Mouse (Mus musculus) retina, postnatal 1 day (tissue): Measurements from ENCODE around the gene Cfap69.
"Not testable (repeated sequence)": the region's sequence is repeated elsewhere in the genome, so short reads cannot be mapped to it uniquely, and the experiment has no call there.

Source experiments
- DNase-seq: peaks from one replicate; pipeline ENCODE4 v3.0.0-alpha.2; 2012

Cfap69 gene

GRCm38 (mm10) chr5:5663655-5664370, at the start of gene Cfap69:
Gene Cfap69, minus strand, starts transcription at chr5:5664239.
- DNase-seq, result peak; percentile 97

GRCm38 (mm10) chr5:5711032-5711431, 47.0 kb upstream of the Cfap69 start:
- DNase-seq, result no peak

- no peak for DNase-seq
Measured at GRCm38 (mm10) chr5:5707341-5708278, 43.6 kb upstream of the Cfap69 start.

DNA sequence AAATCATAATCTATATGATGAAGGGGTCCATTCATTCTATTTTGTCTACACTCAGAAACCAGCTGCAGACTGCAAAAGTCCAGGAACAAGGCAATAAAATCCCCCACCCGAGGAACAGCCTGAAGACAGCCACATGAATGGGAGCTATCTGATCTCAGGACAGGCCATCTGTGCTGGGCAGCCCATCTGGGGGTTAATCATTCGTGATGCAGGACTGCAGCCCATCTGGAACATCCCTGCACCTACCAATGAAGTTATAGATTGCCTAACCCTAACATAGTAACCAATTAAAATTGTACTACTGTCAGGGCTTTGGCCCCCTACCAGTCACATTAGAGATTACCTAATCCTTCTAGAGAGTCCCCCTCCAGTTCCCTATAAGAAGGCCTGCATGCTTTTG, 41.0 kb upstream of the Cfap69 start:
- no peak for DNase-seq

DNA sequence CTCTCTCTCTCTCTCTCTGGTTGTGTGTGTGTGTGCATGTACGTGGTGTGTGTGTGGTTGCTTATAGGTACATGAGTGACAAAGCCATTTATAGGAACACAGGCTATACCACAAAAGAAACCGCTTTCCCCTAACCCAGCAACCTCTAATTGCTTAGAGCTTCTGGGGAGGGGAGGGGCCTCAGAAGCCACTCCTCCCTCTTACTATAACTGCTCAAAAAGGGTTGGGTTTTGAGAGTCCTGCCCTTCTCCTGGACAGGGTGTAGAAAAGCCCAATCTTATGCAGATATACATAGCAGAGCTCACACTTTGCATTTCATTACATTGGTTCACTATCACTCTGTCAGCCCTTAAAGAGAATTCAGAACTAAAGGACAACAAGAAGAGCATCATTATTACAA, 36.3 kb upstream of the Cfap69 start:
- no peak for DNase-seq

DNA sequence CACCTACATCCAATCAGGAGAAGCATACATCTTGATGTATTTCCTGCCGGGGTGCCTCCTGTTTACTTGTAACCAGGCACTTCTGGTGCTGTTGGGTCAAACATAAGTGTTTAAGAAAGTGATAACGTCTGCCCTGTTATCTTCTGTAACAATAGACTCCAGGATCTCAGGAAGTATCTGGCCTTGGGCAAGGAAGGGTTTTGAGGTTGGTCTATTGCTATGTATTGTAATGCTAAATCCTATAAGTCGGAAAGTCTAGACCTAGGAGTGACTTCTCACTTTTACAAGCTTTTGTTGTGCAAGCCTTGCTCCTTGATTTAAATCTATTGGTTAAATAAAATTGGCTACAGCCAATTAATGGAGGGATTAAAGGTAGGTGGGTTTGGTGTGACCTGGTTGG, 34.8 kb upstream of the Cfap69 start:
- DNase-seq, result no peak

DNA sequence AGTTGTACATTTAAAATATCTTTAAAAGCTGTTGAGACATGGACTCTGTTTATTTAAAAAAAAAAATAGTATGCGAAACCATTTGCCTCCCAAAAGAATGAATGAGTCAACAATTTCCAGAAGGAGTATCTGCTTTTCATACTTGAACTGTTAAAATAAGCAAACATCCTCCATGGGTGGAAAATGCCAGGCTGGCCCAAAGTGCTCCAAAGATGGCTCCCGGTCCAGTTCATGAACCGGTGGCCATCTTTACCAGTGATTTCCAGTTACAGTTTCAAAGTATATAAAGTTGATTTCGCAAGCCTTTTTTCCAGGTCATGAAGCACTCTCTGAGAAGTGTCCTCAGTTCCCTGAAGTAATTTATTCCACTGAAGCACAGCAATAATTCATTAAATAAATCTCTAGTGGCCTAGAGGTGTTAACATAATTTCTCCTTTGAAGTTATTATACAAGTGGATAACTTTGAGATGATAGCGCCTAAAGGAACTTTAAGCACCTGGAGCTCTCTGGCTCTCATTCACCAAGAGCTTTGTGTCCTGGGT, 31.4 kb upstream of the Cfap69 start:
- no peak for DNase-seq

- DNase-seq, result peak; percentile 81
Measured at GRCm38 (mm10) chr5:5693956-5694653, 30.1 kb upstream of the Cfap69 start, which contains the start of gene Steap2. Gene Steap2, minus strand, starts transcription at chr5:5694578.

- no peak for DNase-seq
Measured at GRCm38 (mm10) chr5:5693541-5693955, 29.5 kb upstream of the Cfap69 start.

GRCm38 (mm10) chr5:5692167-5692738, 28.2 kb upstream of the Cfap69 start:
- no peak for DNase-seq

DNA sequence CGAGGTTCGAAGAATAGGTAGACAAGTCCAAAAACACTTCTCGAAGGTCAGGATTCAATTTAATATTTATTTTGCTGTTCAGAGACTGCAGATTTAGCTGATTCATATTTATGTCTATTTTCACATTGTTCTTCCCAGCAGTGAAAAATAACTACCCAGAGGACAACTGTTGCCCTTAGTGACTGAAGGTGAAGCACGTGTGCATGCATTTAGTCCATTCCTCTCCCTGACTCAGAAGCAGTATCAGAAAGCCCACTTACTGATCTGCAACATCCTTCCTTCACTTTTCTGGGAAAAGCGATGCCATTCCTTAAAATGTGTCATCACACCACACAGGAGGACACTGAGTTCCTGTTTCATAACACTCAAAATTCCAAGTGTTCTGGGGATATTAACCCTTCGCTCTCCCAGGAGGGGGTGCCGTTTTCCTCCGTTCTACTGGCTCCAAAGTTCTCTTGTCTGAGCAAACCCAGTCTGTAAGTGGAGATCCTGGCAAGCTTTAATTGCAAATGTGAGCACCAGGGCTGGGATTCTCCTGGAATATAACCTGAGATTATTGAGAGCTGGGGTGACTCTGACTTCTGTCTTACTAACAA, 25.0 kb upstream of the Cfap69 start:
- DNase-seq, result no peak

DNA sequence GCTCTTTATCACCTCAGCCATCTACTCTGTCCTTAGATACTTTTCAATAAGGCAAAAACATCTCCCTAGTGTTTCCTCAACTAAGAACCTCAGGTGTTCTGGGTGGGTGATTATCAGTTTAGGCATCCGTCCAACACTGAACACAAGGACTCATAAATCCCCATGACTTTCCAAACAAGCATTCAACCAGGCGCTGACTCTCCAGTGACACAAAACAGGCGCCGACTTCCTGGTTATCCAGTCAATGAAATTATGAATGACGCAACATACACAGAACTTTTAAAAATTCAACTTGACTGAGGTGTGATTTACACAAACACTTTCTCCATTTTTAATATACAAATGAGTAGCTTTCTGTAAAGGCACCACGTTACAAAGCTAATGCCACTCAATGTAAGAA, 24.2 kb upstream of the Cfap69 start:
- DNase-seq, result no peak

DNA sequence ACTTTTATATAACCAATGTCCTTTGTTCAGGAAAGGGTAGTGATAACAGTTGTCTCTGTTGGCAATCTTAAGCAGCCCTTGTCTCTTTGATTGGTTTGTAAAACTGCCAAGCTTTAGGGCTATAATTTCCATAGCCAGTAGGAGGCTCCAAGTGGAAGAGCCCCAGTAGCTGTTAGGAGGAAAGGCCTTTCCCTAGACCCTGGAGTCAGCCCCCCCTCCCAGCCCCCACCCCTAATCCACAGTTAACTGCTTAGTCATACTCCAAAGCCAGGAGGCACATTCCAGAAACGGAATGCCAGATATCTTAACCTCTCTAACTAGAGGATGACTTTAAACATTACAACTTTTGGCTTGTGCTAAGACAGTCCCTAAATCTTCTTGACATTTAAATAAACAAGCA, 22.9 kb upstream of the Cfap69 start:
- no peak for DNase-seq

DNA sequence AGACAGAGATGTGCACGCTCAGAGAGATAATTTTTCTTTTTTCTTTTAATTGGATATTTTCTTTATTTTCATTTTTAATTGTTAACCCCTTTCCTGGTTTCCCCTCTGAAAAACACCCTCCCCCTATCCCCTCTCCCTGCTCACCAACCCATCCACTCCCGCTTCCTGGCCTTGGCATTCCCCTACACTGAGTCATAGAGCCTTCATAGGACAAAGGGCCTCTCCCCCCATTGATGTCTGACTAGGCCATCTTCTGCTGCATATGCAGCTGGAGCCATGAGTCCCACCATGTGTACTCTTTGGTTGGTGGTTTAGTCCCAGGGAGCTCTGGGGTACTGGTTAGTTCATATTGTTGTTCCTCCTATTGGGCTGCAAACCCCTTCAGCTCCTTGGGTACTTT, 20.9 kb upstream of the Cfap69 start:
- DNase-seq, result not testable (repeated sequence)

DNA sequence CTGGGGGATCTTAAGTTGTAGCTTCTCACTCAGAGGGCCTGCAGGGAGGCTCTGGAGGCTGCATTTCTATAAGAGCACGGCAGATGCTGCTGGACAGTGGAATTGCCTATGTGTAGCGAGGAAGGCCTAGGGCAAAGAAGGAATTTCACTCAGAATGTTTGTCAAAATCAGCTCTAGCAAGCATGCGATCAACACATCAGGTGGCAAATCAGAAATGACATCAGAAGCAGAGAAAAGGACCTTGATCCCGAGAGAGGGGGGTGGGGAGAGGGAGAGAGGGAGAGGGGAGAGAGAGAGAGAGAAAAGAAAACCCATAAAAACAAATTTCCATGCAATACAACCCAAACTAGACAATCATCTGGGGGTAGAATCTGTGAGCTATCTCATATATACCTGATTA, 19.3 kb upstream of the Cfap69 start:
- peak; percentile 68 for DNase-seq

GRCm38 (mm10) chr5:5679459-5679858, 15.4 kb upstream of the Cfap69 start:
- DNase-seq, result no peak

DNA sequence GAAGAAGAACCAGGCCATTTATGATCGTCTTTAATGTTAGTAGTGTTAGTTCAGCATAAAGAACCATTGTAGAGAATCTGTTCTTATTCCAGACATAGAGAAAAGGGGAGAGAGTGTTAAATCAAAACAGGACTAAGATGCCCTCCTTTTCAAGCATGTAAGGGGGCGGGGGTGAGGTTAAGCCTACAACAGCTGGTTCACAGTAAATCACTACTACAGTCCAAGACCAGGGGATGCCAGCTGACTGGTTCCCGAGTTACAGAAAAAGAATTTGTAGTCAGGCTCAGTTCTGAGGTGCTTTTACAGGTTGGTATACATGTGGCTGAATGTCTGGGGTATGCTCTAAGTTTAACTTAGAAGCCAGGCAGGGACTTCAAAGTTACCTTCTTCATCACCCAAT, 12.0 kb upstream of the Cfap69 start:
- DNase-seq, result no peak

DNA sequence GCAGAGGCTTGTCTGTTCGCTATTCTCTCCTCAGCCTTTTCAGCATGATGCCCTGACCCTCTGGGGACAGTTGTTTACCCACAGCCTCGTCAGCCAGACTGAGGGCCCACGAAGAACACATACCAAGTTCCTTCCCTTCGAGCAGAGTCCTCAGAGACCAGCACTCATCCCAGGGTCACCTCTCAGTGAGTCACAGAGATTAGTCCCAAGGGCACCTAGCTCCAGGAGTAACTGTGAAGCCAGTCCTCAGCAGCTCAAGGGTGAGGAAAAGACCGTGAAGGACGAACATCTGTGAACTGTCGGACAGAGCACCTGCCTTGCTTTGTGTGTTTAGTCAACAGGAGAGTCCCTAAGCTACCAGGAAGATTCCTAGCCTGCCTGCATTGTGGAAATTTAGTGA, 4.9 kb upstream of the Cfap69 start:
- no peak for DNase-seq

DNA sequence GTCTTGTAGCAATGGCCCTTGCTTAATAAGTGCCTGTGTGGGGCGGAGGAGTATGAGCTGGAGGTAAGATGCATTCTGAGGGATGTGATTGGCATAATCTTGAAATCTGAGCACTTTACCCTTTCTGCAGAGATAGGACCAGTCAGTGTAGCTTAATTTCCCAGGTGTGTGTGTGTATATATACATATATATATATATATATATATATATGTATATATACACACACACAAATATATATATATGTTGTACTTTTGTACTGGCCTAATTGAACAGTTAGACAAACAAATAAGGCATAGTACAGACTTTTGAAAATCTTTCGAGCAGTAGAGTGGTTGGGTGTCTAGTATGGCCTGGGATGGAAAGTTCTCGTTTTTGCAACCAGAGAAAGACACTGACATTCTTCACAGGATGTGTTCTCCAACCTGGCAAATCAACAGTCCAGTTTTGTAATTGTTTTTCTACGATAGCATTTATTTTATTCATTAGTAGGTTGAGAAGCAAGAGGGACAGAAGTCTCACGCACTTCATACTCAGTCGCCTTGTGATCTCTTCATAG, 410 bp upstream of the Cfap69 start:
- peak; percentile 9 for DNase-seq

GRCm38 (mm10) chr5:5663057-5663456, 982 bp downstream of the Cfap69 start:
- DNase-seq, result no peak

DNA sequence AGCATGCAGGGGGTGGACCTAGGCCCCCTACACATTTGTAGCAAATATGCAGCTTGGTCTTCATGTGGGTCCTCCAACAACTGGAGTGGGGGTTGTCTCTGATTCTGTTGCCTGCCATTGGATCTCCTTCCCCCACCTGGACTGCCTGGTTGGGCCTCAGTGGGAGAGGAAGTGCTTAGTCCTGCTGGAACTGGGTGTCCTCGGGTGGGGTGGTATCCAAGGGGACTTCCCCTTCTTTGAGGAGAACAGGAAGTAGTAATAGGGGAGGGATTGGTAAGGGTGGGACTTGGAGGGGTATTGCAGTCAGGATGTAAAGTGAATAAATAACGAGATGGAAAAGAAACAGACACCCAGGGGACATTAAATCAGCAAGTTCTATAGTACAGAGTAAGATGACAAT, 5.4 kb downstream of the Cfap69 start:
- DNase-seq, result no peak

GRCm38 (mm10) chr5:5657932-5658331, 6.1 kb downstream of the Cfap69 start:
- DNase-seq, result no peak
